Comparison of ENCODE assay signal across 9 mouse cellular contexts in genomic region chr8:71379008-71379407, GRCm38 (mm10). TPM values are rescaled to one million over a fixed set of nuclear protein-coding genes. Genes with fewer than 3 reads are reported as not detected.
DNase-seq lines count a peak whose midpoint lies in the region; ATAC-seq and TF ChIP-seq lines count a peak whose summit lies in the region.
"Had no signal": no experiment of that assay in that cellular context is flagged by ENCODE, and none has a peak within 500 bp of the region (broad histone marks: within the 10 kb centered on the region; RNA-seq: fewer than 3 reads in every experiment).

No protein-coding gene starts in this region.

- WGBS in kidney, postnatal 0 days = 15% methylated on average over 4 of the region's 4 CpGs
- 27% methylated on average over 4 of the region's 4 CpGs for WGBS in forebrain, embryonic 13.5 days
- 70% methylated on average over 4 of the region's 4 CpGs for WGBS in limb, embryonic 12.5 days
- 26% methylated on average over 4 of the region's 4 CpGs for WGBS in neural tube, embryonic 13.5 days

- H3K9me3 ChIP-seq in kidney, postnatal 0 days (replicated peaks; ENCODE audit: low read length) = no peaks in the 10 kb centered on the region
- H3K9me3 ChIP-seq in forebrain, embryonic 13.5 days (replicated peaks) = no peaks in the 10 kb centered on the region
- H3K9me3 ChIP-seq in limb, embryonic 12.5 days = no peaks in the 10 kb centered on the region
- H3K9me3 ChIP-seq in neural tube, embryonic 13.5 days = no peaks in the 10 kb centered on the region

- peak overlapping the region; percentile 93; the same call in 1 of the 2 replicates for H3K9ac ChIP-seq in kidney, postnatal 0 days (ENCODE audit: low read depth, low read length)
- 0 out of 2 replicates have a peak overlapping the region, but pooled peaks have one; percentile 27 for H3K9ac ChIP-seq in forebrain, embryonic 13.5 days
- peak overlapping the region; percentile 40; the same call in 1 of the 2 replicates for H3K9ac ChIP-seq in limb, embryonic 12.5 days (replicated peaks)
- peak overlapping the region; percentile 83 for H3K9ac ChIP-seq in neural tube, embryonic 13.5 days

- no peak; the same call in 1 of the 2 replicates for TF ChIP-seq CTCF in kidney, postnatal 0 days (IDR thresholded peaks at IDR 0.05; ENCODE audit: low read depth)

- ATAC-seq in kidney, postnatal 0 days (replicated peaks; ENCODE audit: low FRiP score, low read depth) = no peak
- ATAC-seq in forebrain, embryonic 13.5 days = no peak
- ATAC-seq in limb, embryonic 12.5 days (ENCODE audit: insufficient number of reproducible peaks, insufficient read depth, low FRiP score, low TSS enrichment, low read depth) = no peak
- no peak for ATAC-seq in neural tube, embryonic 13.5 days (ENCODE audit: low read depth)
- ATAC-seq in erythroid progenitor cell, adult 5-6 weeks (replicated peaks; ENCODE audit: low FRiP score, poor library complexity, severe bottlenecking) = no peak

- no peaks in the 10 kb centered on the region for H3K27me3 ChIP-seq in kidney, postnatal 0 days (ENCODE audit: insufficient read depth, low read length)
- peaks cover 20% of the 10 kb centered on the region for H3K27me3 ChIP-seq in forebrain, embryonic 13.5 days
- H3K27me3 ChIP-seq in limb, embryonic 12.5 days = peaks cover 11% of the 10 kb centered on the region; the same call in 1 of the 2 replicates
- no peaks in the 10 kb centered on the region for H3K27me3 ChIP-seq in neural tube, embryonic 13.5 days

- H3K36me3 ChIP-seq in kidney, postnatal 0 days (ENCODE audit: insufficient read depth, low read length) = peaks cover 26% of the 10 kb centered on the region
- peaks cover 16% of the 10 kb centered on the region for H3K36me3 ChIP-seq in forebrain, embryonic 13.5 days (ENCODE audit: poor library complexity, severe bottlenecking)
- peaks cover 30% of the 10 kb centered on the region for H3K36me3 ChIP-seq in limb, embryonic 12.5 days
- H3K36me3 ChIP-seq in neural tube, embryonic 13.5 days = peaks cover 19% of the 10 kb centered on the region

- H3K4me2 ChIP-seq in kidney, postnatal 0 days (ENCODE audit: low read length) = peak overlapping the region; percentile 96
- peak overlapping the region; percentile 96 for H3K4me2 ChIP-seq in forebrain, embryonic 13.5 days
- peak overlapping the region; percentile 98 for H3K4me2 ChIP-seq in limb, embryonic 12.5 days
- H3K4me2 ChIP-seq in neural tube, embryonic 13.5 days = peak overlapping the region; percentile 99

- H3K4me3 ChIP-seq in kidney, postnatal 0 days (replicated peaks; ENCODE audit: low read depth, low read length) = peak overlapping the region; percentile 89
- peak overlapping the region; percentile 11; the same call in 1 of the 2 replicates for H3K4me3 ChIP-seq in forebrain, embryonic 13.5 days
- peak overlapping the region; percentile 84 for H3K4me3 ChIP-seq in limb, embryonic 12.5 days (replicated peaks)
- peak overlapping the region; percentile 80; the same call in 1 of the 2 replicates for H3K4me3 ChIP-seq in neural tube, embryonic 13.5 days

- DNase-seq in kidney, postnatal 0 days (ENCODE audit: low spot score) = peak; percentile 25
- DNase-seq in kidney, postnatal 14 days = no peak
- no peak for DNase-seq in adrenal gland, postnatal 14 days
- DNase-seq in adrenal gland, adult 2 months = no peak

- peak overlapping the region; percentile 99; the same call in 1 of the 2 replicates for H3K27ac ChIP-seq in kidney, postnatal 0 days
- no peak overlapping the region for H3K27ac ChIP-seq in forebrain, embryonic 13.5 days
- no peak overlapping the region for H3K27ac ChIP-seq in limb, embryonic 12.5 days
- no peak overlapping the region for H3K27ac ChIP-seq in neural tube, embryonic 13.5 days (replicated peaks)

- peaks cover 64% of the 10 kb centered on the region for H3K4me1 ChIP-seq in kidney, postnatal 0 days (replicated peaks; ENCODE audit: insufficient read depth, low read length)
- peaks cover 61% of the 10 kb centered on the region for H3K4me1 ChIP-seq in forebrain, embryonic 13.5 days
- peaks cover 58% of the 10 kb centered on the region for H3K4me1 ChIP-seq in limb, embryonic 12.5 days (replicated peaks)
- peaks cover 73% of the 10 kb centered on the region for H3K4me1 ChIP-seq in neural tube, embryonic 13.5 days (replicated peaks)

RNA-seq across cellular contexts. Expression of gene Nr2f6, which starts 2.8 kb away (rescaled TPM):
- polyA plus RNA-seq in kidney, postnatal 0 days (2015; fragmentation: Nextera tagmentation; extraction: Ambion mirVana) = 110 and 138 TPM in 2 replicates
- polyA plus RNA-seq in forebrain, embryonic 13.5 days (2015; fragmentation: Nextera tagmentation; extraction: Ambion mirVana) = 11.6 and 12.9 TPM in 2 replicates
- 65.8 and 72.4 TPM in 2 replicates for polyA plus RNA-seq in limb, embryonic 12.5 days (2016; fragmentation: Nextera tagmentation; extraction: Ambion mirVana)
- 27.9 and 30.3 TPM in 2 replicates for polyA plus RNA-seq in neural tube, embryonic 13.5 days (2015; fragmentation: Nextera tagmentation; extraction: Ambion mirVana)
- total RNA-seq in erythroid progenitor cell, adult 5-6 weeks (2015; ENCODE audit: low replicate concordance) = not detected in 2 replicates
- 1.4 and 6.7 TPM in 2 replicates for total RNA-seq in erythroid progenitor cell, adult 5-6 weeks (2017; ENCODE audit: low replicate concordance)
- 61.1 and 65.7 TPM in 2 replicates for total RNA-seq in adrenal gland, postnatal 14 days (2021)
- 10 to 100 TPM; 49.7 to 71.5 TPM for total RNA-seq in adrenal gland, adult 2 months (2021)
- polyA plus RNA-seq in adrenal gland, adult 2 months (2012; rRNA removed) = 335 and 389 TPM in 2 replicates

RNA-seq across cellular contexts. Expression of gene Ocel1, which starts 7.9 kb away (rescaled TPM):
- polyA plus RNA-seq in kidney, postnatal 0 days (2015; fragmentation: Nextera tagmentation; extraction: Ambion mirVana) = 8.1 and 8.4 TPM in 2 replicates
- 3.6 and 4.5 TPM in 2 replicates for polyA plus RNA-seq in forebrain, embryonic 13.5 days (2015; fragmentation: Nextera tagmentation; extraction: Ambion mirVana)
- 4.2 and 4.9 TPM in 2 replicates for polyA plus RNA-seq in limb, embryonic 12.5 days (2016; fragmentation: Nextera tagmentation; extraction: Ambion mirVana)
- polyA plus RNA-seq in neural tube, embryonic 13.5 days (2015; fragmentation: Nextera tagmentation; extraction: Ambion mirVana) = 4.3 and 6.0 TPM in 2 replicates
- total RNA-seq in erythroid progenitor cell, adult 5-6 weeks (2015; ENCODE audit: low replicate concordance) = 1.7 and 13.7 TPM in 2 replicates
- 10.4 and 10.7 TPM in 2 replicates for total RNA-seq in erythroid progenitor cell, adult 5-6 weeks (2017; ENCODE audit: low replicate concordance)
- 17.4 and 17.9 TPM in 2 replicates for total RNA-seq in adrenal gland, postnatal 14 days (2021)
- 10 to 100 TPM; 16.5 to 17.8 TPM for total RNA-seq in adrenal gland, adult 2 months (2021)
- 32.1 and 36.1 TPM in 2 replicates for polyA plus RNA-seq in adrenal gland, adult 2 months (2012; rRNA removed)

RNA-seq across cellular contexts. Expression of gene Use1, which starts 12.4 kb away (rescaled TPM):
- 129 and 140 TPM in 2 replicates for polyA plus RNA-seq in kidney, postnatal 0 days (2015; fragmentation: Nextera tagmentation; extraction: Ambion mirVana)
- 95.8 and 99.4 TPM in 2 replicates for polyA plus RNA-seq in forebrain, embryonic 13.5 days (2015; fragmentation: Nextera tagmentation; extraction: Ambion mirVana)
- polyA plus RNA-seq in limb, embryonic 12.5 days (2016; fragmentation: Nextera tagmentation; extraction: Ambion mirVana) = 92.7 and 100 TPM in 2 replicates
- polyA plus RNA-seq in neural tube, embryonic 13.5 days (2015; fragmentation: Nextera tagmentation; extraction: Ambion mirVana) = 109 and 111 TPM in 2 replicates
- total RNA-seq in erythroid progenitor cell, adult 5-6 weeks (2015; ENCODE audit: low replicate concordance) = 46.1 and 99.8 TPM in 2 replicates
- total RNA-seq in erythroid progenitor cell, adult 5-6 weeks (2017; ENCODE audit: low replicate concordance) = 48.1 and 59.2 TPM in 2 replicates
- 165 and 179 TPM in 2 replicates for total RNA-seq in adrenal gland, postnatal 14 days (2021)
- 100 to 1,000 TPM; 167 to 218 TPM for total RNA-seq in adrenal gland, adult 2 months (2021)
- polyA plus RNA-seq in adrenal gland, adult 2 months (2012; rRNA removed) = 69.3 and 79.6 TPM in 2 replicates

RNA-seq across cellular contexts. Expression of gene Ushbp1, which starts 16.6 kb away (rescaled TPM):
- 18.8 and 20.4 TPM in 2 replicates for polyA plus RNA-seq in kidney, postnatal 0 days (2015; fragmentation: Nextera tagmentation; extraction: Ambion mirVana)
- polyA plus RNA-seq in forebrain, embryonic 13.5 days (2015; fragmentation: Nextera tagmentation; extraction: Ambion mirVana) = 3.7 and 4.2 TPM in 2 replicates
- polyA plus RNA-seq in limb, embryonic 12.5 days (2016; fragmentation: Nextera tagmentation; extraction: Ambion mirVana) = 7.0 and 7.1 TPM in 2 replicates
- polyA plus RNA-seq in neural tube, embryonic 13.5 days (2015; fragmentation: Nextera tagmentation; extraction: Ambion mirVana) = 6.1 and 7.3 TPM in 2 replicates
- not detected in 2 replicates for total RNA-seq in erythroid progenitor cell, adult 5-6 weeks (2015; ENCODE audit: low replicate concordance)
- total RNA-seq in erythroid progenitor cell, adult 5-6 weeks (2017; ENCODE audit: low replicate concordance) = 0.64 TPM in 1 of 2 replicates, not detected in the other
- total RNA-seq in adrenal gland, postnatal 14 days (2021) = 30.9 and 37.6 TPM in 2 replicates
- total RNA-seq in adrenal gland, adult 2 months (2021) = 10 to 100 TPM; 11.9 to 16.8 TPM
- 40.1 and 58.8 TPM in 2 replicates for polyA plus RNA-seq in adrenal gland, adult 2 months (2012; rRNA removed)
- total RNA-seq: megakaryocyte, adult 5-6 weeks had no signal

RNA-seq across cellular contexts. Expression of gene Babam1, which starts 17.7 kb away (rescaled TPM):
- 92.3 and 96.4 TPM in 2 replicates for polyA plus RNA-seq in kidney, postnatal 0 days (2015; fragmentation: Nextera tagmentation; extraction: Ambion mirVana)
- polyA plus RNA-seq in forebrain, embryonic 13.5 days (2015; fragmentation: Nextera tagmentation; extraction: Ambion mirVana) = 99.2 and 101 TPM in 2 replicates
- 96.9 TPM in 2 replicates for polyA plus RNA-seq in limb, embryonic 12.5 days (2016; fragmentation: Nextera tagmentation; extraction: Ambion mirVana)
- 96.0 and 96.6 TPM in 2 replicates for polyA plus RNA-seq in neural tube, embryonic 13.5 days (2015; fragmentation: Nextera tagmentation; extraction: Ambion mirVana)
- 35.0 and 51.6 TPM in 2 replicates for total RNA-seq in erythroid progenitor cell, adult 5-6 weeks (2015; ENCODE audit: low replicate concordance)
- total RNA-seq in erythroid progenitor cell, adult 5-6 weeks (2017; ENCODE audit: low replicate concordance) = 22.3 and 44.8 TPM in 2 replicates
- total RNA-seq in adrenal gland, postnatal 14 days (2021) = 85.5 and 88.4 TPM in 2 replicates
- total RNA-seq in adrenal gland, adult 2 months (2021) = 100 to 1,000 TPM; 106 to 119 TPM
- 143 and 164 TPM in 2 replicates for polyA plus RNA-seq in adrenal gland, adult 2 months (2012; rRNA removed)

Comparison
In these comparisons a context has a peak if more than half of its experiments do, and no peak if none do; other contexts are left out.
1. H3K4me3 ChIP-seq: peak in every context shown above with its lines; median percentile 89 in kidney, postnatal 0 days; 84 in limb, embryonic 12.5 days; 80 in neural tube, embryonic 13.5 days; 11 in forebrain, embryonic 13.5 days.
2. H3K9ac ChIP-seq: peak in every context shown above with its lines; median percentile 93 in kidney, postnatal 0 days; 83 in neural tube, embryonic 13.5 days; 40 in limb, embryonic 12.5 days; 27 in forebrain, embryonic 13.5 days.